Mouse (Mus musculus) heart, postnatal 10 days (tissue): ENCODE data around the gene Rps16. TPM values are rescaled to one million over a fixed set of nuclear protein-coding genes. Genes with fewer than 3 reads are reported as not detected.

Experiments
- DNase-seq, 2 experiments: peaks; one replicate each; pipeline ENCODE4 v3.0.0; 2021
- intact Hi-C: fragments of 180-260 bp; cut with DNase I; formaldehyde crosslinking; loops from one replicate; pipeline ENCODE4 v1.15.1; 2025
- total RNA-seq, 2 experiments: library from RNA; stranded (reverse); gene quantifications; 2 replicates each; pipeline ENCODE4 v1.2.3; 2021

Rps16 gene
- total RNA-seq: 100 to 1,000 TPM; 768 to 852 TPM

DNA sequence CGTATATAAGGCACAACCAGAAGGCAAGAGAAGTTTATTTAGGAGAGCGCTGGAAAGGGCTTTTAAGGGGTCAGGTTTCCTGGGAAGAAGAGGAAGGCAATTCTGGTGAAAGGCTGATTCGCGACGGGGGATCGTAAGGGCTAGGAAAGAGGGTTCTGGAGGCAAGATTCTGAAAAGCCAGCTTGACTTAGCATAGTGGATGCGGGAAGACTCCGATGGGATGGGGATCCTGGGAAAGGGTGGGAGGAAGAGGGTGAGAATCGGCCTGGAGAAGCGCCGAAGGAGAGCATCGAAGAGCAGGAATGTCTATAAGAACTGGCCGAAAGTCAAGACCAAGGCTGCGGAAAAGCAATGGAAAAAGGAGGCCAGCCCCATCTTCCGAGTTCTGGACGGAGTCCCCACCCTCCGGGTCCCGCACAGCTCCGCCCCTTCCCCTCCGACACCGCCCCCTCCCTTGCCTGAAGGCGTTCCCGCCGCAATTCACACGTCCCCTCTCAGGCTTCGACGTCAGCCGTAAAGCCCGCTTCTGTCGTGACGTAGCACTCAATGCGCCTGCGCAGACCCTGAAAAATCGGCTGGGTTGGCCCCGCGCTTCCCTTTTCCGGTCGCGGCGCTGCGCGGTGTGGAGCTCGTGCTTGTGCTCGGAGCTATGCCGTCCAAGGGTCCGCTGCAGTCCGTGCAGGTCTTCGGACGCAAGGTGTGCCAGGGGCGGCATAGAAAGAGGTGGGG, at the start of gene Rps16:
Rps16 (plus strand) TSS at position 498 of the 729 bp plus-strand sequence.
- intact Hi-C loops: loop anchor here (1.0 kb wide), 1 partner anchor 20 kb away; no protein-coding TSS in a partner anchor
- peak; percentile 99 to 100 for DNase-seq

DNA sequence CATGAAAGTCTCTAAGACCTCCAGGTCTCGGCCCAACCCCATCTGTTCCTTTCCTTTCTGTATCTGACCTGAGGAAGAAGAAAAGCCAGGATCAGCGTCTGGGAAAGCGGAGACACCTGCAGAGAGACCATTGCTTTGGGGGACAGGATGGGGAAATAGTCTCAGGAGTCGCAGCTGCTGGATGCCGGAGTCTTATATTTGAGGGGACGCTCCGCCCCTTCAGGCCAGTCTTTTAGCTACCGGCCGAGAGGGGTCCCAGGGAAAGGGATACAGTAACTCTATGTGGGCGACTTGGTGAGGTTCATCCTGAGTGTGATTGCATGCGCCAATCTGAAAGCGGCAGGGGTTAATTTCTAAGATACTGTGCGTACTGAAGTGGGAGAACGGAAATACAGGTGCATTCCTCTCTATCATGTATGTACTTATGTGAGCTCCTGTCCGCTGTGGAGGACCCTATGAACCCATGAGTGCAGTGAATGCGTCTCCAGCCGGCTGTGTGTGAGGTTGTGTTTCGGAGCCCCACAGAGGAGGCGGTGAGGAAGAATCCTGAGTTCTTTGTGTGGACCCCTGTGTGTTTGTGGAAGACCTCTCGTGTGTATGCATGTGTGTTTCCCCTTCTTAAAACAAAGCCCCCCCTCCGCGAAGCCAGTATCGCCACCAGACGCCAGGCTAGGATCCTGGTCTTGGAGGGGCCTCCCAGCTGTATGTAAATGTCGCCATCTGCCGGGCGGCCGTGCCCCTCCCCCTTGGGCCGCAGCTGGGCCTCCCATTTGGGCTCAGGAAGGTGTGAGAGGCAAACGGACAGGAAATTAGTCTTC, 48.6 kb upstream of the Rps16 start, which contains the start of gene Dll3:
Dll3 (minus strand) TSS at position 623 of the 818 bp plus-strand sequence.
- intact Hi-C loops: loop anchor here (2.0 to 5.0 kb wide), 2 partner anchors 23 to 90 kb away; no protein-coding TSS in a partner anchor
- DNase-seq: peak; percentile 62 to 71

DNA sequence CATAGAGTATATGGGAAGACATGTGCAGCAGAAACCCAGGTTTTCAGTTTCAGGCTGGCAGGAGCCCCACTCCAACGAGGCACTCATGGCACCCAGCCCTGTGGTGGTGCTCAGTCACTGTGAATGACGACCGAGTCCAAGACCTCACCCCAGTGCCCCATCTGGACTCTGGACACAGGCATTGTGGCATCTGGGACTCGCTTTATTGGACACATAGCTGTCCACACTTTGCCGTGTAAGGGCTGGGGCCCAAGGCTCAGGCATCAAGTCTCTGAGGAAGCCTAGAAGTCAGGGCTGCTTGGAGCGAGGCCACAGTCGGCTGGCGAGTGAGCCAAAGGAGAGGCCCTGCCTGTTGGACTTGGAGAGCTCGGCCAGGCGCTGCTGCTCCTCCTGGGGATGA, 44.8 kb upstream of the Rps16 start:
- no peak for DNase-seq
- intact Hi-C loops: no loop called here

DNA sequence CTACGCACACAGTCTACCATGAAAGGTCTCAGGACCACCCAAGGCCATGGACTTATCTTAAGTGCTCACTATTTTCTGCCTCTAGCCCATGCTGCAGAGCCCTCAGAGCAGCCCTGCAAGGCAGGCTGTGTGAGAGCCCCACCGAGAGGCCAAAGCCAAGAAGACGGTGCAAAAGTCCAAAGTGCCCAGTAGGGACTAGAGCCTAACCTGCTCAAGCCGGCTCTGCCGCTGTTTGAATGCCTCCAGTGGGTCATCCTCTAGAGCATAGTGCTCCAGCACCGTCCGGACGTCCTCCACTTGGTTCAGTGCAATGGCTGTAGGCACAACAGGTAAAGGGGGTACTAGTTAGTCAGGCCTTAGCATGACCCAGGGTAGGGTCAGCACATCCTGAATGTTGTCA, 44.2 kb upstream of the Rps16 start:
- no peak for DNase-seq
- intact Hi-C loops: no loop called here

DNA sequence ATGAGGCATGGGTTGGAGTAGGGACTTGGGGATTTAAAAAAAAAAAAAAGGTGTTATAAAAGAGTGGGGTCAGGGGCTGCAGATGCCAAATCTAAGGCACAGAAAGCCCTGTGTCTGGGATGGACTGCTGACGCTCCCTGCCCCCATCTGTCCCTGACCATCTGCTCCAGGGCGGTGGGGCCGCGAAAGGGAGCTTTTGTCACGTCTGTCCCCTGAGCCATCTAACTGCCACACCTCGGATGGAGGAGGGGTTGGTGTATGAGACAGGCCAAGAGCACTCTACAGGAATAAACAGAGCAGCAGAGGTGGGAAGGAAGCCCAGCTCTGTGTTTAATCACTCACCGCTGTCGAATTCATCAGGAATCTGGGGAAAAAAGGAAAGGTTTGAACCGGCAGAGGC, 40.7 kb upstream of the Rps16 start:
- DNase-seq: no peak
- intact Hi-C loops: loop anchor here (5.0 kb wide), 1 partner anchor 257 kb away; the partner anchor contains the start of gene Psmc4

DNA sequence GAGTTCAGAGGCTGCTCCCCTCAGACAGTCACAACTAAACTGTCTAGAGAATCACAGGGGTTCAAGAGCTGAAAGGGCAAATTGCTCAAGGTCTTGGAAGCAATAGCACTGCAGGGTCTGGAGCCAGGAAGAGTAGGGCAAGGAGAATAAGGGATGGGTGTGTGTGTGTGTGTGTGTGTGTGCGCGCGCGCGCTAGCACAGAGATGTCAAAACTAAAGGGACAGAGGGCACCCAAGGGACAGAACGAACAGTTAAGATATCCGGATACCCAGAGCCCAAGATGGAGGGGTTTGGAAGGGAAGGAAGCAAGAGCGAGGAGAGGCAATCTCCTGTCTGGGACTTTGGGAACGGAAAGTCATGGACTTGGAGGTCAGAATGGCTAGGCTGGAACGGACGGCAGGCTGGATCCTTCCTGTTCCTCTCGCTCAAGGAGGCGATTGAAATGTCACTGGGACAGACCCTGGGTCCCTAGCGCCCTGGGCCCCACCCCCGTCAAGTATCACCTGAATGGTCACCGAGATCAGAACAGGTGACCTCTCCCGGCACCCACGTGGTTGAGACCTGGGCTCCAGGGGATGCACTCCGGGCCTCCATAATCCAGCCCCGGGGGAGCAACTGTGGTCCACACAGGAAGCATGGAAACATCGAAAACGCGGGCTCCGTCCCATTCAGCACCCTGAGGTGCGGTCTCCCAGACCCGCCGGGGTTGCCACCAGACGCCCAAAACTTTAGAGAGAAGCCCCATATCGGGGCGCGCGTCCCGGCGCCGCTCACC, 39.1 kb upstream of the Rps16 start:
- intact Hi-C loops: loop anchor here (5.0 kb wide), 1 partner anchor 259 kb away; the partner anchor contains the start of gene Psmc4
- DNase-seq: no peak

DNA sequence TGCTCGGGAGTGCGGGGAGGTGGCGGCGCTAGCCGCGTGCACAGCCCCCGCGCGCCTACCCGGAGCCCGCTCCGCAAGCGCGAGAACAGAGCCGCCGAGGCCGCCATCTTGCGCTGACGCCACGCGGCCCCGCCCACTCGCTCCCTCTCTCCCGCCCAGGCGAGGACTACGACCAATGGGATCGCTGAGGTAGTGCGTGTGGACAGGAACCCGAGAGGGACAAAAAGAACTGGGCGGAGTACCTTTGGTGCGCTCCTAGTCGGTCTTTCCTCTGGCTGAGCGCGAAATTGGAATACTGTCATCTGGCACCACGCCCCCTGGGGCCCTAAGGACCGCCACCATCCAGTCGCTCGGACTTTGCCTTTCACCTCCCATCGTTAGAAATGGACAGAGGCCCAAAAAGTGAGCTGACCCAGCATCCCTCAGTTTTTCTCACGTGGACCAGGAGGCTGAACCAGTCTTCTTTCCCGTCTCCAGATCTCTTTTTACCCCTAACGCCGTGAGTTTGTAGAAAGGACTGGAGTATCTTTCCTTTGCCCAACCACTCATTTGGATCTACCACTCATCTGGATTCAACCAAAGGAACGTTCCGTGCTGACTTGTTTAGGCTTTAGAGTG, 38.4 kb upstream of the Rps16 start, which contains the start of gene Timm50:
Timm50 (minus strand) TSS at position 147 of the 618 bp plus-strand sequence.
- intact Hi-C loops: loop anchor here (5.0 kb wide), 1 partner anchor 260 kb away; the partner anchor contains the start of gene Psmc4

DNA sequence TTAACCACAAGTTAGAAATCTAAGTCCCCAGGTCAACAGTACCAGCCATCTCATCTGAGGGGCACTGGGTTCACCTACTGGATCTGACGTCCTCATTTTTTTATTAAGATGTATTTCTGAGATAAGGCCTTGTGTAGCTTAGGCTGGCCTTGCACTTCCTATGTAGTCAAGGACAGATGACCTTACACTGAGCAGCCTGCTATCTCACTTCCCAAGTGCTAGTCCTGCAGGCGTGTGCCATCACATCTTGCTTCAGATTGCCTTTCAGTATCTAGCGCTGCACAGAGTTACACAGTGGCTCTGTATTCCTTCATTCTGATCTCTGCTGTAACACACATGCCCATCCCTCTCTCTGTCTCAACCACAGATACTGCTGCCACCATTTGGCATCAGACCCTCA, 32.4 kb upstream of the Rps16 start:
- DNase-seq: no peak

More for the DNA sequence above, 38.4 kb upstream of the Rps16 start, which contains the start of gene Timm50:
- DNase-seq: peak; percentile 99

DNA sequence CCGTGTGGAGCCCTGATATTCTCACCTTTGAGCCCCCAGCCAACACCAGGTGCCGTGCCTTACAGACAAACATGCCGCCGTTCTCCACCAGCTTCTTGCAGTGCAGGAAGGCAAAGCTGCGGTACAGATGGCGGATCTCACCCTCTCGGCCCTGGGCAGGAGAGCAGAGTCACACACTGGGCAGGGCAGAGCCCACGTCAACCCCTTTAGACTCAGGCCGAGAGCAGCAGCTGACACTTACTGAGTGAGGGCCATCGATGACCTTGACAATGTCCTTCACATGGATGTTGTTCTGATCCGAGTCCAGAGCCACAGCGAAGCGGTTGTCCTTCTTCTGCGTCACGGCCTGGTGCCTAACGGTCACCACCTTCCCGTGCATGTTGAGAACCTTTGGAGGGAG, 31.7 kb upstream of the Rps16 start:
- intact Hi-C loops: no loop called here
- DNase-seq: no peak

More for the DNA sequence above, 32.4 kb upstream of the Rps16 start:
- intact Hi-C loops: no loop called here

DNA sequence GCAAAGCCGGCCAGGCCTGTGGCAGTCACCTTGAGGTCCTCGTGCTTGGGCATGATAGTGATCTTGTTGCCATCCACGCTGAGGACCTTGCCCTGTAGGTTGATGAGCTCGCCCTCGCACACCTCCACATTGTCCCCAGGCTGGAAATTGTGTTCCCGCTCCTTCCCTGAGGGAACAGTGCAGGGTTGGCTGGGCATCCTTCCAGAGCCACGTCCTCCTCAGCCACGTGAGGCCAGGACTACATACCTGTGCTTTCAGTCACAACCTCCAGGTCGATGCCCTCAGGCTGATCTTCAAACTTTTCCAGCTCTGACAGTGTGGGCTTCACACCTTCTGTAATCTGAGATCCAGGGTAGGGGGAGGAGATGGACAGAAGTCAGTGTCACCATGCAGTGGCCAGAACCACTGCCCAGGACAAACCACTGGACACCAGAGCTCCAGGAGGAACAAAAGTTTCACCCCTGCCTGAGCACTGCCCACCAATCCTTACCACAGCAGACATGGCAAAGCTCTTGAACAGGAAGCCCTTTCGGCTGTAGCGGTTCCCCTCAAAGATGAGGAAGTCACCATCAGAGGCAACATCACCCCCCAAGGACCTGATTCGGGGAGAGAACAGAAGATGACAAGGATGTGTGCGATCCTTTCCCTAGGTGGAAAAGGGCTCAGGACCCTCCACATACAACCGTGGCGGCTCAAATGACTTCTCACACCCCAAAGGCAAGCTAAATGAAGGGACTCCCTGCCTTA, 28.3 kb upstream of the Rps16 start:
- no peak for DNase-seq
- intact Hi-C loops: no loop called here

DNA sequence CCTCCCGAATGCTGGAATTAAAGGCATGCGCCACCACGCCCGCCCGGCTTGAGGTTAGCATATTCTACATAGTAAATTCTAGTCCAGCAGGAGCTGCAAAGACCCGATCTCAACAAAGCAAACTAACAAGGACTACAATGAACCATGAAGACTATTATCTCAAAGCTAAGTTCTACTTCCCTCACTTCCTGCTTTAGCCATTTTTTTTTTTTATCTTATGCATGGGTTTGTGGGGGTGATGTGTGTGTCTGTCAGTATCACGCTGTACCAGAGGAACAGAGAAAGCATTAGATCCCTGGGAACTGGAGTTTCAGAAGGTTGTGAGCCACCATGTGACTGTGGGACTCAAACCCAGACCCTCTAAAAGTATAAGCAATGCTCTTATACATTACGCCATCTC, 25.2 kb upstream of the Rps16 start:
- intact Hi-C loops: no loop called here

DNA sequence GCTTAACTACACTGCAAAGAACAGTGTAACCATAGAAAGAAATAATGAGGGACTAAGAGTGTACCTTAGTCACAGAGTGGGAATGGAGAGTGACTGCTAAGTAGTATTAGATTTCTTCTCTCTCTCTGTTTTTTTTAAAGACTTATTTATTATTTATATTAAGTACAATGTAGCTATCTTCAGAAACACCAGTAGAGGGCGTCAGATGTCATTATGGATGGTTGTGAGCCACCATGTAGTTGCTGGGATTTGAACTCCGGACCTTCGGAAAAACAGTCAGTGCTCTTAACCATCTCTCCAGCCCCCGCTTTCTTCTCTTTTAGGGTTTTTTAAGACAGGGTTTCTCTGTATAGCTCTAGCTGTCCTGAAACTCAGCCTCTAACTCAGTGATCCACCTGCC, 24.0 kb upstream of the Rps16 start:
- intact Hi-C loops: no loop called here
- DNase-seq: no peak

More for the DNA sequence above, 25.2 kb upstream of the Rps16 start:
- DNase-seq: no peak

DNA sequence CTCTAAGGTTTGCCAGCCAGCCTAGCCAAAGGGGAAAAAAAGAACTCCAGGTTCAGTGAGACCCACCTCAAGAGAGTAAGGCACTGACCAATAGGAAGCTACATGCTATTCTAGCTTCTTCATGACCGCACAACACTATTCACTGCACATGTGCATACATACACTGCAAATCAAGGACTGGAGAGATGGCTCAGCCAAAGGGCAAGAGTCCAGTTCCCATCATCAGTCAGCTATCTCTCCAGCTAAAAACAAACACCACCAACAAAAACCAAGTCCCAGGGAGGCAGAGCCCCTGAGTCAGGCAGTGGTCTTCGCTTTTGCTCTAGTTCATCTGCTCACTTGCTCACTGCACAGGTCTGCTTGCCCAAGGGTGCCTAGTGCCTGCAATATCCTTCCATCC, 22.2 kb upstream of the Rps16 start:
- intact Hi-C loops: no loop called here
- no peak for DNase-seq

DNA sequence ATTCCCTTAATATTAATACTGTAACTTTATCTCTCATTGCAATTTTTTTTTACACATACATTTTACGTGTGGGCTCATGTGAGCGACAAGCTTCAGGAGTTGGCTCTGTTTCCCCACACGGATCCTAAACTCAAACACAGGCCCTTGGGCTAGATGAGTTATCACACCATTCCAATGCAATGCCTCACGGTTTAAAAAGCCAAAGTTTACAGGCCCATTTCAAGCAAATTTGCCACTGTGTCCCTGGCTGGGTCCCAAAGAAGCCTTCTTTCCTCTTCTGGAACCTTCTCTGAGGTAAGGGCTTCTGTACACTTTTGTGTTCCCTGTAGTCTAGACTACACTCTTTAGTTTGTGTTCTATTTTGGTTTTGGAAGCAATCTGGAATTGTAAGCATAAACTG, 15.9 kb upstream of the Rps16 start:
- intact Hi-C loops: no loop called here
- DNase-seq: no peak

DNA sequence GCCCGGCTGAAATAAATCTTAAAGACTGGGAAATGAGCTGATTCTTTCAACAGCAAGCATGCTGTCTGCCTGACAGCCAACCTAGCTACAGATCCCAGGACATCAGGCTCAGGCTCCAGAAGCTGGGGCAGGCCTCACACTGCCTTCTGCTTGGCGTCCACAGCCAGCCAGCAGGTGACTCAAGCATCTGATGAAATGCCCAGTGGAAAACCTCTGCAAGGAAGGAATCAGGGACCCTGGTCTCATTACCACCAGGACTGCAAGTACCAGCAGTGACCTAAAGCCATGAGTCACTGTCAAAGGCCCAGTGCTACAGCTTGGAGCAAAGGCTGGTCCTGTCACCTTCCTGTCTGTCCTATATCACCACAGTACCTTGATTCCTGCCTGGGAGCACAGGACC, 15.0 kb upstream of the Rps16 start:
- no peak for DNase-seq
- intact Hi-C loops: no loop called here

DNA sequence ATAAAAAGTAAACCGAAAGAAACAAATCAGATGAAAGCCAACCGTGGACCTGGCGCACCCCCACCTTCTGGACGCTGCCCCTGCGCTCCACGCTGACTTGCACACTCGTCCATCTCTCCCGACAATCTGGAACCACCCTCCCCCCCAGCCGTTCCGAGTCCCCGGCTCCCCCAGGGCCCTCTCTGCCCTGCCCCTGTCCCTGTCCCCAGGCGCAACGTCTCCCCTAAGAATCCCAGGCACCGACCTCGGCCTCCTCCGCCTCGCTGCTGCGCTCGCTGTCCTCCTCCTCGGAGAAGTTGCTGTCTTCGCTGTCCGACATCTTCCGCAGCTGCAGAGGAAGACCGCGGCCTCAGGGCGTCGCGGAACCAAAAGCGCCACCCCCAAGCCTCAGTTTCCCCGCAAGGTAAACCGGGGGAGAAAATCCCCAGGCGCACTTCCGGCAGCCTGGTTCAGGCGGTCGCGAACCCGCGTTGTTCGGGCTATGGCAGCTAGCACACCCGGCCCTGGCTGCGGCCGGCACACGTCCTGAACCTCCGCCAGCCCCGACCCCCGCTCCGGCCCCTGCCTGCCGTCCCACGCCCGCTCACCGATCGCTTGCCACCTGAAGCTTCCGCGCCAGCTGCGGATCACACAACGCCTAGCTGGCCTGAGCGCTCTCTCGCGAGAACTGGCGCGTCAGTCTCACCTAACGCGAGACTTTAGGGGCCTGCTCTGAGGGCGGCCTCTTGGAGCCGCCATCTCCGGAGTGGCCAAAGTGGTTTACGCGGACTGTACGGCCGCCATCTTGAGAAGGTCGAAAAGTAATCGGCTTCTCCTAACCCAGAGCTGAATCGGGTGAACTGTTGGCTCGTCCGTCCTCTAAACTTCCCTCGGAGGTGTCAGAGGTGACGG, 12.1 kb upstream of the Rps16 start, which contains the start of gene Supt5:
Supt5 (minus strand) TSS at position 639 of the 891 bp plus-strand sequence.
- intact Hi-C loops: no loop called here
- peak; percentile 98 to 99 for DNase-seq

DNA sequence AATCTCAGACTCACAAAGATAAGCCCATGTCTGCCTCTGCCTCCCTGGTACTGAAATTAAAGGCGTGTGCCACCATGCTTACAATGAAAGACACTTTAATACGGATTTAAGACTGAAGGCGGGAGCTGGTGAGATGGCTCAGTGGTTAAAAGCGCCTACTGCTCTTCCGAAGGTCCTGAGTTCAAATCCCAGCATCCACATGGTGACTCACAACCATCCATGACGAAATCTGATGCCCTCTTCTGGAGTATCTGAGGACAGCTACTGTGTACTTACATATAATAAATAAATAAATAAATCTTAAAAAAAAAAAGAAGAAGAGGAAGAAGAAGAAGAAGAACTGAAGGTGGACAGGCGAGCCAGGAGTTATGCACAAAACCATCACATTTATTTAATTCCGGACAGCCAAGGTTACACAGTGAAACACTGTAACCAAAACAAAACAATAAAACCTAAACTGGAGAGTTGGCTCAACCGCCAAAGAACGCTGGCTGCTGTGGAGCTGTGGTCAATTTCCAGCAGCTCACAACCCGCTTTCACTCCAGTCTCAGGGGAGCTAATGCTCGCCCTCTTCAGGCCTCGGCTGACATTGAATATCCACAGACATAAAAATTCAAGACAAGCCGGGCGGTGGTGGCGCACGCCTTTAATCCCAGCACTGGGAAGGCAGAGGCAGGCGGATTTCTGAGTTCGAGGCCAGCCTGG, 11.1 kb upstream of the Rps16 start:
- DNase-seq: peak; percentile 69 to 77
- intact Hi-C loops: no loop called here

DNA sequence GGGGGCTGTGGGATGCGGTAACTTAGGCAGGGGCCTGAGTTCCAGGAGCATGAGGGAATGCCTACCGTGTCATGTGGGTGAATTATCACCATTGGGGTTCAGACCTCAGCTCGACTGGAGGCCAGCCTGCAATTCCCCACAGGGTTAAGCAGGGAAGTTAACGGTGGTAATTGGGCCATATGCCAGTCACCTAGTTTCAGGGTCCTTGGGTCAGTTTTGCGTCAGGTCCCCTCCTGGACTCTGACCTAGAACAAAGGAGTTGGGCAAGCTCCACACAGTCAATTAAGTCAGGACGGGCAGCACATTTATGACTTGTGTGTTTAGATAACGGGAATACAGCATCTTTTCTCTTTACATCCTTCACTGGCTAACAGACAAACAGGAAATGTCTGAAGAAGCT, 9.1 kb upstream of the Rps16 start:
- no peak for DNase-seq
- intact Hi-C loops: no loop called here
